Mouse (Mus musculus) heart, embryonic 12.5 days (tissue): ENCODE results near the gene Nat8f4. TPM values are rescaled to one million over a fixed set of nuclear protein-coding genes. Genes with fewer than 3 reads are reported as not detected.
"Not testable (repeated sequence)": the region's sequence is repeated elsewhere in the genome, so short reads cannot be mapped to it uniquely, and the experiment has no call there.

ENCODE experiments used
- ATAC-seq: fragments of 200-750 bp; cut with Nextera tagmentation; 2 replicates; pipeline ENCODE4 v1.8.0; 2017; ENCODE audit warnings: moderate TSS enrichment, moderate library complexity; ENCODE audit not compliant: insufficient number of reproducible peaks, low FRiP score
- H3K27ac ChIP-seq: fragments of 300-500 bp; sonication (generic); 2 replicates; pipeline ENCODE4 v1.5.1; 2016; ENCODE audit warnings: mild to moderate bottlenecking, moderate library complexity; ENCODE audit not compliant: poor library complexity, severe bottlenecking
- H3K27me3 ChIP-seq: fragments of 300-500 bp; sonication (generic); replicated peaks from 2 replicates; pipeline ENCODE4 v1.6.1; 2016; ENCODE audit warnings: mild to moderate bottlenecking, moderate library complexity
- H3K36me3 ChIP-seq: fragments of 300-500 bp; sonication (generic); 2 replicates; pipeline ENCODE4 v1.6.1; 2016; ENCODE audit warnings: mild to moderate bottlenecking, moderate library complexity
- H3K4me1 ChIP-seq: fragments of 300-500 bp; sonication (generic); replicated peaks from 2 replicates; pipeline ENCODE4 v1.6.1; 2016; ENCODE audit warnings: mild to moderate bottlenecking
- H3K4me2 ChIP-seq: fragments of 300-500 bp; sonication (generic); 2 replicates; pipeline ENCODE4 v1.6.1; 2016; ENCODE audit warnings: mild to moderate bottlenecking, moderate library complexity
- H3K4me3 ChIP-seq: fragments of 300-500 bp; sonication (generic); 2 replicates; pipeline ENCODE4 v1.5.1; 2016; ENCODE audit warnings: mild to moderate bottlenecking
- H3K9ac ChIP-seq: fragments of 300-500 bp; sonication (generic); 2 replicates; pipeline ENCODE4 v1.6.1; 2016; ENCODE audit warnings: mild to moderate bottlenecking, moderate library complexity
- H3K9me3 ChIP-seq: fragments of 300-500 bp; sonication (generic); replicated peaks from 2 replicates; pipeline ENCODE4 v1.6.1; 2016; ENCODE audit warnings: mild to moderate bottlenecking, moderate library complexity
- WGBS: fragments of 180-500 bp; shearing (Covaris S2); methylation state at CpG from one replicate; pipeline ENCODE4 v1.1.7; 2016; 5-methylcytosine and 5-hydroxymethylcytosine counted together
- polyA plus RNA-seq: library from polyadenylated mRNA; unstranded; fragments of >200 nt; fragmentation: Nextera tagmentation; extraction: Ambion mirVana; gene quantifications from 2 replicates; pipeline ENCODE4 v1.2.1, GENCODE M21; 2016

Nat8f4 gene
- polyA plus RNA-seq, 1 experiment from 2014 or later = 2.4 TPM

GRCm38 (mm10) chr6:85919401-85919800 lies 14.7 kb upstream of the Nat8f4 start:
- H3K9me3 ChIP-seq = no peaks in the 10 kb centered on the region
- no peak for ATAC-seq
- H3K9ac ChIP-seq = no peak overlapping the region
- H3K4me2 ChIP-seq = no peak overlapping the region
- H3K27ac ChIP-seq = no peak overlapping the region
- H3K27me3 ChIP-seq = no peaks in the 10 kb centered on the region
- 91% methylated on average over 4 of the region's 4 CpGs for WGBS
- no peak overlapping the region for H3K4me3 ChIP-seq
- peaks cover 10% of the 10 kb centered on the region for H3K4me1 ChIP-seq
- H3K36me3 ChIP-seq = peaks cover 11% of the 10 kb centered on the region

- H3K9me3 ChIP-seq, ATAC-seq, H3K27ac ChIP-seq, H3K9ac ChIP-seq, H3K27me3 ChIP-seq, H3K4me2 ChIP-seq, H3K4me3 ChIP-seq: not testable (repeated sequence)
- WGBS = 91% methylated on average over 3 of the region's 3 CpGs
- Histone ChIP-seq H3K36me3 (peaks cover 11% of the 10 kb centered on the region), H3K4me1 (peaks cover 10% of the 10 kb centered on the region)
Observed at GRCm38 (mm10) chr6:85918341-85918740, 13.7 kb upstream of the Nat8f4 start.

DNA sequence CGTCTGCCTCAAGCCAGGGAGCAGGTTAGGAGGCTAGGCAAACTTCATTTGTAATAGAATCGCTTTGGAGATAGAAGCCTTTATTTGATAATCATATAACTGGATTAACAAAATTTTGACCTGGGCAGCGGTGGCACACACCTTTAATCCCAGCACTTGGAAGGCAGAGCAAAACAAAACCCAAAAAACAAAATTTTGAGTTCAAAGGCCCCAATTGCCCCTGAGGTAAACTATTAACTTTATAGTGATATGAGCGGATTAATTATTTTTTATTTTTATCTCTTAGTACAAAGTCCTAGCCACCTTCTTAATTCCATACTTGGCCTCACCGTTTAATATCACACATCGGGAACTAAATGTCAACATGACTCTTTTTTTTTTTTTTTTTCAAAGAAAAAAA lies 11.9 kb upstream of the Nat8f4 start:
- no peaks in the 10 kb centered on the region for H3K27me3 ChIP-seq
- H3K4me1 ChIP-seq = peaks cover 10% of the 10 kb centered on the region
- H3K4me2 ChIP-seq = peak overlapping the region; percentile 88
- peak overlapping the region; percentile 85 for H3K27ac ChIP-seq
- WGBS = 81% methylated on average over 6 of the region's 6 CpGs
- peak overlapping the region; percentile 81 for H3K9ac ChIP-seq
- no peak for ATAC-seq
- peaks cover 2% of the 10 kb centered on the region for H3K36me3 ChIP-seq
- no peaks in the 10 kb centered on the region for H3K9me3 ChIP-seq
- H3K4me3 ChIP-seq = peak overlapping the region; percentile 67

- peak within 1 kb of the TSS; percentile 67 for H3K4me3 ChIP-seq
- H3K9ac ChIP-seq = peak within 1 kb of the TSS; percentile 81
- H3K27me3 ChIP-seq, H3K36me3 ChIP-seq, H3K9me3 ChIP-seq: not testable (repeated sequence)
- H3K4me1 ChIP-seq = peaks cover 10% of the 10 kb centered on the region
- H3K27ac ChIP-seq = peak within 1 kb of the TSS; percentile 85
- WGBS = under 1% methylated on average over 61 of the region's 61 CpGs
- ATAC-seq = peak; percentile 96
- peak within 1 kb of the TSS; percentile 88 for H3K4me2 ChIP-seq
Observed at GRCm38 (mm10) chr6:85915539-85916513, 11.1 kb upstream of the Nat8f4 start, which contains the start of gene Nat8f1. Nat8f1 (minus strand) TSS chr6:85915687.

DNA sequence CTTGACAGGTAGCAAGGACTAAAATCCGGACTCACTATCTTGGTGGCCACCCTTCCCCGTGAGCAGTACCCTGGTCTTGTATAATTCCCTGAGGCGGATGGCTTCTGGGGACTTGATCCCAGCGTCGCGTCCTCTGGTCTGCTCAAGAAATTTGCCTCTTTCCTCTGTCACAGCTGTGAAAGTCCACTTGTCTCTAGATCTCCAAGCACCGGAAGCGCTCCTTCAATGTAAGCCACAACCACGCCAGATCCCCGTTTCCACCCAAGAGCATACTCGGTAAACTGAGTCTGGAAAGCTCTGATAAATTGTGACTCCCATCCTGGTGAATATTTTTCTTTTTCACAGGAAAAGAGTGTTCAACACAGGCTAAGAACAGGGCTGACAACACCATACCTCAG lies 10.5 kb upstream of the Nat8f4 start:
- WGBS = 3% methylated on average over 11 of the region's 11 CpGs
- H3K9me3 ChIP-seq = no peaks in the 10 kb centered on the region
- H3K27ac ChIP-seq = peak overlapping the region; percentile 85
- no peaks in the 10 kb centered on the region for H3K36me3 ChIP-seq
- peak overlapping the region; percentile 81 for H3K9ac ChIP-seq
- H3K27me3 ChIP-seq = no peaks in the 10 kb centered on the region
- peak overlapping the region; percentile 67 for H3K4me3 ChIP-seq
- ATAC-seq = no peak
- peak overlapping the region; percentile 88 for H3K4me2 ChIP-seq
- H3K4me1 ChIP-seq = peaks cover 10% of the 10 kb centered on the region

DNA sequence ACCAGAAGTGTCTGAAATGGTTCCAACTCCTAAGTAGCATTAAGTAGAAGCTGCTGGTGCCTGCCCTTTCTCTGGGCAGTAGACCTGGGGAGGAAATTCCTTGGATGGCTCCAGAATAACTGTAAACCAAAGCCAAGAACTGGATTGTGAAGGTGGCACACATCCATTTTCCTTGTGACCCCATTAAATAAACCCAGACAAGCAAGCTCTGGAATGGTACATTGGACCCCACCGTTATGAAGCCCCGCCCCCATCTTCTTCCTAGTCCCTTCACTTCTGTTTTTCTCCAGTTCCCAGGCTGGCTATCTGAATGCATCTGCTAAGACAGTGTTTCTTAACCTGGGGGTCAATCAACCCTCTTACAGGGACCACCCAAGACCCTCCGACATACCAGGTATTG lies 6.9 kb upstream of the Nat8f4 start, which contains the start of gene Tprkb:
Gene Tprkb (plus strand): TSS at position 279 of the 400 bp plus-strand sequence.
- WGBS = 86% methylated on average over 3 of the region's 3 CpGs
- no peak within 1 kb of the TSS for H3K9ac ChIP-seq
- no peak within 1 kb of the TSS for H3K4me3 ChIP-seq
- H3K27ac ChIP-seq = no peak within 1 kb of the TSS
- no peak for ATAC-seq
- H3K4me1 ChIP-seq = peaks cover 10% of the 10 kb centered on the region
- no peaks in the 10 kb centered on the region for H3K9me3 ChIP-seq
- no peaks in the 10 kb centered on the region for H3K27me3 ChIP-seq
- no peaks in the 10 kb centered on the region for H3K36me3 ChIP-seq
- no peak within 1 kb of the TSS for H3K4me2 ChIP-seq

DNA sequence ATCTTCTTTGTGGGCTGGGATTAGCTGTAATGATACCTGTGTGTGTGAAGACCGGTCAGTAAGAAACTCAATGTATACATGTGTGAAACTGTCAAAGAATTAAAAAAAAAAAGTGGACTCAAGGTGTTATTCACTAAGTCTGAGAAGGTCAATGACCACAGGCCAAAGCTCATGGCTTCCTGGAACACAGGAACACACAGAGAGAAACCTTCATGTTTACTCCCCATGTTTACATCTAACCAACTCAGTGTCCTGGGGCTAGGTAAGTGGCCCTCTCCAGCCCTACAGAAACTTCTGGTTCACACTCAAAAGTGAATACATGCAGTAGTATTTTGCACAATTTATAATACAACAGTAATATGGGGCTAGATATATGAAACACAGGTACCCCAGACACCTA lies 5.0 kb upstream of the Nat8f4 start:
- Histone ChIP-seq H3K4me1 (peaks cover 2% of the 10 kb centered on the region), H3K4me3 (no peak overlapping the region), H3K27ac (no peak overlapping the region), H3K4me2 (no peak overlapping the region), H3K27me3 (no peaks in the 10 kb centered on the region), H3K9me3 (no peaks in the 10 kb centered on the region), H3K9ac (no peak overlapping the region), H3K36me3 (no peaks in the 10 kb centered on the region)
- no peak for ATAC-seq
- 86% methylated on average over 1 of the region's 1 CpGs for WGBS

- Histone ChIP-seq H3K27ac (no peak overlapping the region), H3K4me1 (no peaks in the 10 kb centered on the region), H3K27me3 (no peaks in the 10 kb centered on the region), H3K4me2 (no peak overlapping the region), H3K4me3 (no peak overlapping the region), H3K9me3 (no peaks in the 10 kb centered on the region), H3K36me3 (no peaks in the 10 kb centered on the region), H3K9ac (no peak overlapping the region)
- WGBS = 59% methylated on average over 3 of the region's 3 CpGs
- no peak for ATAC-seq
Observed at GRCm38 (mm10) chr6:85908341-85908740, 3.7 kb upstream of the Nat8f4 start.

DNA sequence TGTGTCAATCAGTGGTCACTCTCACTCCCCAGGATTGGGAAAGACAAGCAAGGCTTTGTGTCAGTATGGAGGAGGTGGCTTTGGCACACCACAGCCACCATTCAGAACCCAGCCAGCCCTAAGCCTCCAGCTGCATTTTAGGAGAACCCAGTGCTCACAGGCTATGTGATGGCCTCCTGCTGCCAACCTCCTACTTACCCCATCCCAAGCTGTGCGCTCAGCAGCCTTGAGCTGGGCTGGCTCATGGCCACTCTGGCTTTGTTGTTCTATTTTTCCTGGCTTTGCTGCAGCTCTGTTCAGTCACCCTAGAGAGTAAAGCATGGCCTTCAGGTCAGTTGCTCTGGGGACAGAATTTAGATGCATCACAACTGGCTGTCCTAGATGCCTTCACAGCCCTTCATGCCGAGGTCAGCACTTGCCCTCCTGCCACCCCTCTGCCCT lies 2.2 kb upstream of the Nat8f4 start:
- not testable (repeated sequence) for H3K4me1 ChIP-seq, H3K27me3 ChIP-seq, H3K9me3 ChIP-seq, H3K4me2 ChIP-seq, H3K27ac ChIP-seq, H3K36me3 ChIP-seq, ATAC-seq, H3K9ac ChIP-seq, H3K4me3 ChIP-seq
- 65% methylated on average over 2 of the region's 2 CpGs for WGBS

DNA sequence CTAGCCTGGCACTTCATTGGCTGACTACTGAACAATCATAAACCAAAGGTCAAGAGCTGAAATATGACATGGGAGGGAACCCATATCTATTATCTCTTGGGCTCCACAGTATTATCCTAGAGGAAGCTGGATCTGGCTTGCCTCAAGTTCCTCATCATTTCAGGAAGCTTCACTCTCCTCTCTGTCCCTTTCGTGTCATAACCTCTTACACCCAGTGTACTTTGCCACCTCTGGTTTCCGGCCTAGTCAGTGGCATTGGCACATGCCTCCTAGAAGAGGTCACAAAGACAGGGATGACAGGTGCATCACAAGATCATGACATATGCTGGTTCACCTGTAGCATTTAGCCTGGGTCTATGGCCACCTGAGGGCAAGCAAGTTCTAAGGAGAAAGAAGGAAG lies 2.4 kb downstream of the Nat8f4 start:
- Histone ChIP-seq H3K27me3 (no peaks in the 10 kb centered on the region), H3K27ac (no peak overlapping the region), H3K4me3 (no peak overlapping the region), H3K9me3 (no peaks in the 10 kb centered on the region), H3K9ac (no peak overlapping the region), H3K4me1 (no peaks in the 10 kb centered on the region), H3K36me3 (no peaks in the 10 kb centered on the region), H3K4me2 (no peak overlapping the region)
- no peak for ATAC-seq
- WGBS = 77% methylated on average over 2 of the region's 2 CpGs

DNA sequence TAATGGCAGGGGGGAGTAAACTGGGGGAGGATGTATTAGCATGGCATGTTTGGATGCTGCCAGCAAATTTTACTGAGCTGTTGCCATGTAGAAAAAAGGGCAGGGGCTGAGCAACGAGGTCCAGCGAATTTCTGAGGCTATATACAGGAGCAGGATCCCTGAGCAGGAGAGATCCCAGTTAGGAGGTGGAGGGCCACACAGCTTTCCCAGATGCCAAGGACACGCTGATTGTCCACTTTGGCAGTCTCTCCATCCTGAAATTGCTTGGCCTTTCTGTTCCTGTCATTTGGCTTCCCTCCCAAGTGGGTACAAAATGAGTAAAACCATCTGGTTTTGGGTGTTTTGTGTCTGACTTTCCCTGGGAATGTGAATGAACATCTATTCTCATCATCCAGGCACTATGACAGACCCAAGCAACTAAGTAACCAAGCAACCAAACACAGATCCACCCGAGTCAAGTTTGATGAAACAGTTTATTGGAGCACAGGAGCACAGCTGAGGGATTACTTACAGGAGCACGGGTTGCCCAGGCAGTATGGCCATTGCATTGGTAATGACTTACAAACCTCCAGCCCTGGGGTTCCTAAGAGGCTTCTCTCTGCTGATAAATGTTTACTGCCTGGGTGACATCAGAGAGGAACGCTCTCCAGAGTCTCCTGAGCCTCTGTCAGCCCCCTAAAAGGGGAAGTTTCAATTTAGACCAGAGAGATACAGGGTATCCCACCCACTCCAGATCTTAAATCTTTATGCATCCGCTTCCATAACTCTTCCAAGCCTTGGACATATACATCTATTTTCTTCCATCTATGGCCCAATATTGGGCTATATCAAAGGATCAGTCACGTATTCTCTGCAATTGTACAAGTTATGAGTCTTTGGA lies 5.8 kb downstream of the Nat8f4 start:
- not testable (repeated sequence) for H3K36me3 ChIP-seq, H3K4me1 ChIP-seq, H3K4me3 ChIP-seq, H3K27ac ChIP-seq, H3K4me2 ChIP-seq, ATAC-seq, H3K9ac ChIP-seq, H3K27me3 ChIP-seq, H3K9me3 ChIP-seq
- WGBS = 71% methylated on average over 7 of the region's 8 CpGs
